Mouse (Mus musculus): Measurements from ENCODE around the gene Slc27a1. TPM values are rescaled to one million over a fixed set of nuclear protein-coding genes. Genes with fewer than 3 reads are reported as not detected.
"Not testable (repeated sequence)": the region's sequence is repeated elsewhere in the genome, so short reads cannot be mapped to it uniquely, and the experiment has no call there.

The Slc27a1 gene
- polyA plus RNA-seq (2016; fragmentation: Nextera tagmentation; extraction: Ambion mirVana), result 48.4 and 48.6 TPM in 2 replicates

GRCm38 (mm10) chr8:71568387-71568937 is at the start of gene Slc27a1:
Slc27a1 (plus strand) TSS chr8:71568882.
- H3K4me2 ChIP-seq (replicated peaks), result peak within 1 kb of the TSS; percentile 70
- H3K27ac ChIP-seq, result peak within 1 kb of the TSS; percentile 76
- H3K9me3 ChIP-seq, result no peaks in the 10 kb centered on the region
- peak within 1 kb of the TSS; percentile 60 for H3K4me3 ChIP-seq
- H3K9ac ChIP-seq, result peak within 1 kb of the TSS; percentile 46
- no peak for ATAC-seq (ENCODE audit: insufficient number of reproducible peaks, insufficient read depth, low FRiP score, low TSS enrichment)
- WGBS, result 13% methylated on average over 13 of the region's 13 CpGs
- H3K27me3 ChIP-seq, result peaks cover 35% of the 10 kb centered on the region
- no peaks in the 10 kb centered on the region for H3K36me3 ChIP-seq
- peaks cover 19% of the 10 kb centered on the region; the same call in 1 of the 2 replicates for H3K4me1 ChIP-seq

- H3K36me3 ChIP-seq; H3K9me3 ChIP-seq; H3K4me1 ChIP-seq; H3K4me2 ChIP-seq (replicated peaks); H3K27me3 ChIP-seq; H3K9ac ChIP-seq; ATAC-seq (ENCODE audit: insufficient number of reproducible peaks, insufficient read depth, low FRiP score, low TSS enrichment); H3K4me3 ChIP-seq; H3K27ac ChIP-seq: not testable (repeated sequence)
- 36% methylated on average over 9 of the region's 10 CpGs for WGBS
Observed at GRCm38 (mm10) chr8:71519037-71519825, 49.5 kb upstream of the Slc27a1 start.

GRCm38 (mm10) chr8:71521634-71522033 is 47.0 kb upstream of the Slc27a1 start:
- 5% methylated on average over 17 of the region's 17 CpGs for WGBS
- Histone ChIP-seq H3K4me3 (no peak overlapping the region), H3K4me2 (replicated peaks) (peak overlapping the region; percentile 30)

GRCm38 (mm10) chr8:71525226-71526050 is 43.2 kb upstream of the Slc27a1 start, which contains the start of gene Ccdc194:
Ccdc194 (minus strand) TSS chr8:71525711.
- Histone ChIP-seq H3K36me3 (no peaks in the 10 kb centered on the region), H3K27ac (no peak within 1 kb of the TSS), H3K27me3 (peaks cover 38% of the 10 kb centered on the region), H3K4me2 (replicated peaks) (peak within 1 kb of the TSS; percentile 37), H3K4me3 (peak within 1 kb of the TSS; percentile 15; the same call in 1 of the 2 replicates), H3K9ac (no peak within 1 kb of the TSS), H3K9me3 (no peaks in the 10 kb centered on the region), H3K4me1 (peaks cover 10% of the 10 kb centered on the region; the same call in 1 of the 2 replicates)
- no peak for ATAC-seq (ENCODE audit: insufficient number of reproducible peaks, insufficient read depth, low FRiP score, low TSS enrichment)
- WGBS, result 9% methylated on average over 46 of the region's 46 CpGs

More at GRCm38 (mm10) chr8:71521634-71522033, 47.0 kb upstream of the Slc27a1 start:
- Histone ChIP-seq H3K27me3 (peaks cover 31% of the 10 kb centered on the region), H3K9me3 (no peaks in the 10 kb centered on the region), H3K4me1 (peaks cover 10% of the 10 kb centered on the region; the same call in 1 of the 2 replicates), H3K9ac (no peak overlapping the region), H3K27ac (no peak overlapping the region), H3K36me3 (no peaks in the 10 kb centered on the region)
- peak; percentile 80 for ATAC-seq (ENCODE audit: insufficient number of reproducible peaks, insufficient read depth, low FRiP score, low TSS enrichment)

- Histone ChIP-seq H3K27ac (no peak overlapping the region), H3K4me3 (no peak overlapping the region), H3K36me3 (no peaks in the 10 kb centered on the region), H3K4me1 (peaks cover 10% of the 10 kb centered on the region; the same call in 1 of the 2 replicates), H3K27me3 (peaks cover 38% of the 10 kb centered on the region), H3K9ac (no peak overlapping the region), H3K4me2 (replicated peaks) (no peak overlapping the region), H3K9me3 (no peaks in the 10 kb centered on the region)
- 8% methylated on average over 6 of the region's 6 CpGs for WGBS
- ATAC-seq (ENCODE audit: insufficient number of reproducible peaks, insufficient read depth, low FRiP score, low TSS enrichment), result no peak
Observed at GRCm38 (mm10) chr8:71526272-71526671, 42.4 kb upstream of the Slc27a1 start.

- H3K4me2 ChIP-seq (replicated peaks), result no peak overlapping the region
- no peak overlapping the region for H3K9ac ChIP-seq
- H3K4me3 ChIP-seq, result no peak overlapping the region
- no peaks in the 10 kb centered on the region for H3K9me3 ChIP-seq
- no peaks in the 10 kb centered on the region for H3K36me3 ChIP-seq
- H3K27ac ChIP-seq, result 0 out of 2 replicates have a peak overlapping the region, but pooled peaks have one; percentile 25
- 49% methylated on average over 3 of the region's 3 CpGs for WGBS
- H3K27me3 ChIP-seq, result peaks cover 38% of the 10 kb centered on the region
- peaks cover 7% of the 10 kb centered on the region; the same call in 1 of the 2 replicates for H3K4me1 ChIP-seq
- ATAC-seq (ENCODE audit: insufficient number of reproducible peaks, insufficient read depth, low FRiP score, low TSS enrichment), result no peak
Observed at GRCm38 (mm10) chr8:71527162-71527870, 41.4 kb upstream of the Slc27a1 start.

GRCm38 (mm10) chr8:71528362-71529073 is 40.2 kb upstream of the Slc27a1 start:
- H3K4me3 ChIP-seq, result no peak overlapping the region
- H3K4me2 ChIP-seq (replicated peaks), result no peak overlapping the region
- no peak overlapping the region for H3K9ac ChIP-seq
- no peak for ATAC-seq (ENCODE audit: insufficient number of reproducible peaks, insufficient read depth, low FRiP score, low TSS enrichment)
- peaks cover 7% of the 10 kb centered on the region; the same call in 1 of the 2 replicates for H3K4me1 ChIP-seq
- H3K9me3 ChIP-seq, result no peaks in the 10 kb centered on the region
- 69% methylated on average over 11 of the region's 11 CpGs for WGBS
- H3K36me3 ChIP-seq, result no peaks in the 10 kb centered on the region
- peaks cover 36% of the 10 kb centered on the region for H3K27me3 ChIP-seq
- H3K27ac ChIP-seq, result peak overlapping the region; percentile 61; the same call in 1 of the 2 replicates

- peaks cover 16% of the 10 kb centered on the region for H3K27me3 ChIP-seq
- not testable (repeated sequence) for H3K9me3 ChIP-seq; H3K27ac ChIP-seq; H3K9ac ChIP-seq; H3K4me1 ChIP-seq; H3K4me2 ChIP-seq (replicated peaks); H3K36me3 ChIP-seq; H3K4me3 ChIP-seq; ATAC-seq (ENCODE audit: insufficient number of reproducible peaks, insufficient read depth, low FRiP score, low TSS enrichment)
- 59% methylated on average over 6 of the region's 12 CpGs for WGBS
Observed at GRCm38 (mm10) chr8:71530735-71531467, 37.8 kb upstream of the Slc27a1 start.

GRCm38 (mm10) chr8:71534263-71534810 is 34.3 kb upstream of the Slc27a1 start:
- H3K27ac ChIP-seq, result no peak overlapping the region
- 0 out of 2 replicates have a peak, but pooled peaks cover 8% of the 10 kb centered on the region for H3K27me3 ChIP-seq
- no peaks in the 10 kb centered on the region for H3K9me3 ChIP-seq
- ATAC-seq (ENCODE audit: insufficient number of reproducible peaks, insufficient read depth, low FRiP score, low TSS enrichment), result no peak
- peaks cover 5% of the 10 kb centered on the region for H3K4me1 ChIP-seq
- H3K9ac ChIP-seq, result no peak overlapping the region
- WGBS, result 33% methylated on average over 3 of the region's 3 CpGs
- no peak overlapping the region for H3K4me3 ChIP-seq
- H3K4me2 ChIP-seq (replicated peaks), result no peak overlapping the region
- no peaks in the 10 kb centered on the region for H3K36me3 ChIP-seq

GRCm38 (mm10) chr8:71535663-71536062 is 33.0 kb upstream of the Slc27a1 start:
- 0 out of 2 replicates have a peak, but pooled peaks cover 9% of the 10 kb centered on the region for H3K27me3 ChIP-seq
- no peak overlapping the region for H3K4me3 ChIP-seq
- H3K4me2 ChIP-seq (replicated peaks), result no peak overlapping the region
- H3K9ac ChIP-seq, result no peak overlapping the region
- H3K36me3 ChIP-seq, result no peaks in the 10 kb centered on the region
- ATAC-seq (ENCODE audit: insufficient number of reproducible peaks, insufficient read depth, low FRiP score, low TSS enrichment), result no peak
- H3K4me1 ChIP-seq, result peaks cover 5% of the 10 kb centered on the region
- WGBS, result 65% methylated on average over 5 of the region's 5 CpGs
- no peaks in the 10 kb centered on the region for H3K9me3 ChIP-seq
- no peak overlapping the region for H3K27ac ChIP-seq
